Mouse (Mus musculus): ENCODE measurements around the gene Sik1.

The Sik1 gene

DNA sequence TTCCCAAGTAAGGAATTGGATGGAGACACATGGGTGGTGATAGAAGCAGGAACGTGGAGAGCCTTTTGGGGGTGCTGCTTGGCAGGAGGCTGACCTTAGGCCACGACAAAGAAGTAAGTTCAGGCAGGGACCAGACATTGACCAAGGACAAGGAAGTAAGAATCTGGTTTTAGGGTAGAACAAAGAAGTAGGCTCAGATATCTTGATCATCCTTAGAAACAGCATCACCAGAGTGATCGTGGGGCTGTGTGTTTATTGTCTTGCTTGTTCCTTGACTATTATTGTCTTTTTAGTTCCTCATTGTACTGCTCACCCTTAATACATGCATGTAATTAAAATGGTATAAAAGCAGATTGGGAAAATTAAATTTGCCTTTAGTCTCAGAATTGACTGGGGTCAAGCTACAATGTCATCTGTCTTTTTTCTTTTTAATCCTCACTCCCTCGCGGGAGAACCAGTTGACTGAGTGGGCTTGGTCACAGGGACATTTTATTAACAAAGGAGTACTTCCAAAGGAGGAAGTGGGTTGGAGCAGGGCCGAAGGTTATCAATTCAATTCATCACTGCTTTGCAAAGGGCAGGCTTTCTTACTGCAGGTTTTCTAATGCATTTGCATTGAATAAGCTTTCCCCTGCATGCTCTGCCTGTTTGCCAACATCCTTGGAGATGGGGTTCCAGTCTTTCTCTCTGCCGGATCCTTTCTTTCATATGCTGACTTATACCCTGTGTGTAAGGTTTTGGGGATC is 53.2 kb downstream of the Sik1 start:
- DNase-seq = no peak

DNA sequence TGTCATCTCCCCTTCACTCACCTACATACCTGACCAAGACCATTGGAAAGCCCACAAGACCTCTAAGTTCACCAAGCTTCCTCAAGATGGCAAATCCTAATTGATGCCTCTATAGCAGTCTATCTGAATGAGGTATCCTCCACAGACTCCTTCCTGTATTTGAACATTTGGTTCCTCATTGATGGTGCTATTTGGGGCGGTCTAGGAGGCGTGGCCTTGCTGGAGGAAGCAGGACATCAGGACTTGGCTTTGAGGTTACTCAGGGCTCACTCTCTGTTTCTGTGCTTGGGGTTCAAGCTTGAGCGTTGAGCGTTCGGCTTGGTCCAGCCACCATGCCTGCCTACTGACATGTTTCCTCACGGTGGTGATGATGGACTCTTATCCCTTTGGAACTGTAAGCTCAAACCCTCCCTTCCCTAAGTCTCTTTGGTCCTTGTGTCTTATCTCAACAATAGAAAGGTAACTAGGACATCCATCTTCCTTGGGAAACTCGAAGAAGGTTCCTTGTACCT is 54.7 kb downstream of the Sik1 start:
- DNase-seq = no peak

DNA sequence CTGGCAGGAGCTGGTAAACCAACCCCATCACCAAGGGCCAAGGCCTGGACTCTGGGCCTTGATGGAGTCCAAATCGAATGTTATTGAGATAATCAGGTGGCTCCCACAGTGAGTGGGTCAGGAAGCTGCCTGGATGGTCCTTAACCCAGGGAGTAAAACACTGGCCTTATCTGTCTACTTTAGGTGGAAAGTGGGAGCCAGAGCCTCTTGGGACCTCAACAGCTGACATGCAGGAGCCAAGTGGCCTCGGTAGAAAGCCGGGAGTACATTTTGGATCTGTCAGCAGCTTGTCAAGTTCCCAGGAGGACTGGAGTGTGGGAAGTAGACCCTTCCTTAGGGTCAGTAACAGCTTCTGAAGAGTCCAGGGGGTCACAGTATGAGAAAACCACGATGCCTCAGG is 59.7 kb downstream of the Sik1 start:
- DNase-seq = no peak
